Mouse (Mus musculus) left cerebral cortex, adult 18-20 months (tissue): ENCODE data around the gene Ctnnbip1. TPM values are rescaled to one million over a fixed set of nuclear protein-coding genes. Genes with fewer than 3 reads are reported as not detected.

Source experiments
- DNase-seq, 2 experiments: peaks; one replicate each; pipeline ENCODE4 v3.0.0; 2021 to 2022; ENCODE audit warnings: low spot score in 2 of 2, mixed read lengths in 1 of 2
- long read RNA-seq, 2 experiments: library from polyadenylated mRNA; stranded (forward); transcript quantifications; one replicate each; pipeline ENCODE4 v2.0.0; 2021
- total RNA-seq, 2 experiments: library from RNA; stranded (reverse); gene quantifications; 2 replicates each; pipeline ENCODE4 v1.2.3; 2021

The Ctnnbip1 gene
- total RNA-seq: 10 to 100 TPM; 33.0 to 33.3 TPM
- long read RNA-seq, experiment 1, transcript Ctnnbip1-201 (5 exons, 2,674 nt): major isoform, 78 of 92 reads
- long read RNA-seq, experiment 1, partial matches to known transcripts: 1 of 92 reads
- long read RNA-seq, experiment 1, other reads (novel, unspliced or antisense): 13 of 92 reads
- long read RNA-seq, experiment 2, transcript Ctnnbip1-201 (5 exons, 2,674 nt): major isoform, 54 of 66 reads
- long read RNA-seq, experiment 2, partial matches to known transcripts: 1 of 66 reads
- long read RNA-seq, experiment 2, other reads (novel, unspliced or antisense): 11 of 66 reads

- DNase-seq: peak; percentile 92 to 96
Measured at GRCm38 (mm10) chr4:149517868-149518340, at the start of gene Ctnnbip1. TSS of gene Ctnnbip1 (plus strand) at chr4:149518236.

DNA sequence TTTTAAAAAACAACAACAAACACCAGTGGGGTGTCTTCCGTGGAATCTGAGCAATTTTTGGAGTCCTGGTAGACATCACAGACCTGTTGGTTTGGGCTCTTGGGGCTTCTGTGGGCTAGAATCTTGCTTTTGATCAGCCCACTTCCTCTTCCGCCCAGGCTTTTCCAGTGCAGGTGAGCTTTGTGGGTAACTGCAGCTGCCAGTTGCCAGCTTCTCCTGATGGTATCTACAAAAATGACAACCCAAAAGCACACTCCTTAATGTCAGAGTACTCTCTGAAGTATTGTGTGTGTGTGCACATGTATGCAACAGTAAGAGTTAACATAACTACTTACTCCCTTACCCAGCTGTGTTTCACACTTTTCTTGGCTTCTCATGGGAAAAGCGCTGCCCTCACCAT lies 48.5 kb upstream of the Ctnnbip1 start:
- DNase-seq: no peak

DNA sequence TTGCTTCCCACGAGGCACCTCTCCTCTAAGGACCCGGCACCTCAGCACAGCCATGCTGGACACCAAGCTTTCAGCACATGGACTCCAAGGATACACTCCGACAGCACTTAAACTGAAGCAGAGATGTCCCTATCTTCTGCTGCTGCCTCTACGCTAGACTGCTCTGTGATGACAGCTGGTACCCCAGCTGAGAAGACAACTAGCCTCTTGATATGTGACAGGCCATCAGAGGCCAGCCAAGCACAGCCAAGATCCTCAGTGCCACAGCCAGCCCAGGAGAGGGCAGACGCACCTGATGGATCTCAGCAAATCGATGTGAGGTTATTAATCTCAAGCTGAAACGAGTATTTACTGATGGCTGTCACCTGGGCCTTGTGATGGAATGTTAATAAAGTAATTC lies 42.9 kb upstream of the Ctnnbip1 start:
- DNase-seq: no peak

- DNase-seq: no peak
Measured at GRCm38 (mm10) chr4:149477078-149477477, 41.0 kb upstream of the Ctnnbip1 start, which contains the start of gene Tmem274. TSS of gene Tmem274 (plus strand) at chr4:149477378.

- DNase-seq: peak in 1 of 2 experiments; percentile 4
Measured at GRCm38 (mm10) chr4:149484566-149484965, 33.5 kb upstream of the Ctnnbip1 start.

DNA sequence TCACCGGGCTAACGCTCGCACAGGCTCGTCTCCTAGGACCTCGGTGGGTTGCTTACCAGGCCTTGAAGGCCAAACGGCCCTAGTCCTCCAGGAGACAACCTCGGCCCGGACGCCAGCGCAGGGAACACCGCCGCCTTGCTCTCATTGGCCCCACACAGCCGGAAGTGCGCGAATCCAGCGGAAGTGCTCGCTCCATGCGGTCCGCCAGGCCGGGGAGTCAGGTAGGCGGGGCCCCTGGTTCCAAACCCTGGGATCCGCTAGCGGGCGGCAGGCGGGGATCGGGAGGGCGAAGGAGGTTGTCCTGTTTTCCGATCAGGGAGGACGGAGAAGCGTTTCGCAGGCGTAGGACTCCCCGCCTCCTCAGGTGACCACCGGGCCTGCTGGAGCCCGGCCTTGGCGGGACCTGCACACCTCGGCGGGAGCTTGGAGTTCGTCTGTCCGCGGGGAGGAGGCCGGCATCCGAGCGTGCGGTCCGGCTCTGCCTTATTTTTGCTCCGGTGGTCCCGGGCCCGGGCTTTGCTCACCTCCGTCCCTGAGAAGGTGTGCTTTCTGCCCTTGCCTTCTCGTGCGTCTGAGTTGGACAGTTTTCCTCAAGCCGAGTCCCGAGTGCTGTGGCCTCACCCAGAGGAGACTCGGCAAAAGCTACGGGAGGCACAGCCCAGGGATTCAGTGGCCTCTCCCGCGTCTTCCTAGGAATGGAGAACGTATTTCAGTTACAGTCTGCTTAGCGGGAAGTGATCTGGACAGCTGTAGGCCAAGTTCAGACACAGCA lies 32.8 kb upstream of the Ctnnbip1 start, which contains the start of the genes Nmnat1 and Lzic:
TSS of gene Nmnat1 (minus strand) at position 150 of the 772 bp plus-strand sequence.
TSS of gene Lzic (plus strand) at position 177 of the 772 bp plus-strand sequence.
- DNase-seq: peak; percentile 92 to 95

DNA sequence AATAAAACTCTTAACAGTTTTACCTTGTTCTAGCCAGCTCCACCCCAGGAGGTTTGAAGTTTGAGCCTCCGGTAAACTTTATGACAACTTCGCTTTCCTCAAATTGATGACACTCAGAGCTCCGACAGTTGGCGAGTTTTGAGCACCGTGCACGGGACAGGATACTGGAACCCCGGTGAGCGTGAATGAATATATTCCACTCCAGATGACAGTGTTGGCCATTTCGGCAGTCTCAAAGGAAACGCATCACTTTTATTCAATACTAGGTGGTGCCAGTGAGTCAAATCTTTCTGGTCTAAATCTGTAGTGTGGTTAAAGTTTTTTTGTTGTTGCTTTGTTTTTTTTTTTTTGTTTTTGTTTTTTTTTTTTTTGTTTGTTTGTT lies 32.2 kb upstream of the Ctnnbip1 start:
- DNase-seq: peak in 1 of 2 experiments; percentile 19

GRCm38 (mm10) chr4:149487729-149488128 lies 30.3 kb upstream of the Ctnnbip1 start:
- DNase-seq: no peak

DNA sequence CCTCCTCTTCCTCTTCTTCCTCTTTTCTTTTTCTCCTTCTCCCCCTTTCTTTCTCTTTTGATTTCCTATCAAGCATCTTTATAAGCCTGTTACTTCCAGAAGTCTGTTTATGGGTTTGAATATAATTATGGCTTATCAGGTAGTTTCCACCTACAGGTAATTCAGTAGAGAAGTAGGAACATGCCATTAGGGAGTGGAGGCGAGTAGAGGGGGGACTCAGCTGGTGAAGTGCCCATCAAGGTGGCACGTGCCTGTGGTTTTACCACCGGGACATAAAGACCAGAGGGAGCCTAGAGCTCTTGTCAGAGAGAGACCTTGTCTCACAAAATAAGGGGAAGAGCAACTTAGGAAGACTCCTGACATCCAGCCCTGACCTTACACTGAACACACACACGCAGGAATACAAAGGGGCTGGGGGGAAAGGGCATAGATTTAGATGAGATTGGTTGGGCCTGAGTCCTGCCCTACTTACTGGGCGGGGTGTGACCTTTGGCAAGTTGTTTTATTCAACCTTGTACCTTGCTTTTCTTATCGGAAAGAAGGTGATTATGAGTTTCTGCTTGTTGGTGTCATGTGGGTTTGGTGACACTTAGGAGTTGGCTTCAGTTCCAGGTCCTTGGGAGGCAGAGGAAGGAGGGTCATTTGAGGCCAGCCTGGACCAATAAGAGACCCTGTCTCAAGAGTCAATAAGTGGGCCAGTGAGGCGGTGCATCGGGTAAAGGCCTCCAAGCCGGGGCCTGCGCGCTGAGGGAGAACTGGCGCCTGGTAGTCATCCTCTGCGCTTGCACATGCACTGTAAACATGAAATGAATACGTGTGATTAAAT lies 28.4 kb upstream of the Ctnnbip1 start:
- no peak for DNase-seq

GRCm38 (mm10) chr4:149491151-149491550 lies 26.9 kb upstream of the Ctnnbip1 start:
- DNase-seq: no peak

DNA sequence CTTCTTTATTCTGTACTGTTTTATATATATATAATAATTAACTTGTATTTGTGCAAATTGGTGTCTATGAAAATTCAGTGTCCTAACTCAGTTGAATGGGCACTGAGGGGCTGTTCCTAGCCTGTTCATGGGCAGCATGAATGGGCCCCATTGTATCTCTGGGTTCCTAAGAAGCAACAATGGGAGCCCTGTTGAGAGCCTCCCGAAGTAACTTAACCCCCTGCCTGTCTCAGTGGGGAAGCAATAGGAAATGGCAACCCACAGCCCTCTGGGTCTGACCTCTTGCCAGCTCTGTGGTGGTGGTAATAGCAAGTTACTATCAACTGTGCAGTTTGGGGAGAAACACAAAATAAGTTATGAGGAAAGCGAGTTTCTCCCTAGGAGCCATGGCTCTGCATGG lies 21.4 kb upstream of the Ctnnbip1 start:
- no peak for DNase-seq

- no peak for DNase-seq
Measured at GRCm38 (mm10) chr4:149498901-149499300, 19.1 kb upstream of the Ctnnbip1 start.

DNA sequence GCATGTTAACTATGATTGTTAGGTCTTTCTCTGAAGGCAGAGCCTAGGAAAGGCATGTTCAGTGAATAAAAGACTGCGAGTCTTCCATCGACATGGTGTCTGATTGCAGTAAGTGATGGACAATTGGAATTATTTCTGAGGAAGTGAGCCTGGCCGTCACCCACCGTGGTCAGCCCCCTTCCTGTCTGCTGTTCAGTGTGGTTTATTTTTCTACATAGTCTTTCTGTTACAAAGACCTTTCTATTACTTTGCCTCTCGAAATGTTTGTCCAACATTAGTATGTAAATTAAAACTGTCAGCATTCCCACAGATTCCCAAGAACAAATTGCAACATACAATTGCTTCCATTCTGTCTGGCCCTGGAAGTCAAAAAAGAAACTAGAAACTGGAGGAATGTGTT lies 18.2 kb upstream of the Ctnnbip1 start:
- DNase-seq: no peak

DNA sequence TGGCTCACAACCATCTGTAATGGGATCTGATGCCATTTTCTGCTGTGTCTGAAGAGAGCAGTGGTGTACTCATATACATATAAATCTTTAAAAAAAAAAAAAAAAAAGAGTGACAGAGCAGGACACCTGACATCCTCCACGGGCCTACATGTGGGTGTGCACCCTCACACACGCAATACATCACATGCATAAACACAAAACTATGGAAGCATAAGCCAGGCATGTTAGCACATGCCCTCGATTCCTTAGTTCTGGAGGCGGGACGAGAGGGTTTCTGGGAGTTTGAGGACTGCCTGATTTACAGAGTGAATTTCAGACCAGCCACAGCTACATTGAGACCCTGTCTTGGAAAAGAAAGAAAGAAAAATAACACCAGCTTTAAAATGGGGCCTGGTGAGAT lies 13.7 kb upstream of the Ctnnbip1 start:
- no peak for DNase-seq

GRCm38 (mm10) chr4:149504858-149505257 lies 13.2 kb upstream of the Ctnnbip1 start:
- DNase-seq: no peak

DNA sequence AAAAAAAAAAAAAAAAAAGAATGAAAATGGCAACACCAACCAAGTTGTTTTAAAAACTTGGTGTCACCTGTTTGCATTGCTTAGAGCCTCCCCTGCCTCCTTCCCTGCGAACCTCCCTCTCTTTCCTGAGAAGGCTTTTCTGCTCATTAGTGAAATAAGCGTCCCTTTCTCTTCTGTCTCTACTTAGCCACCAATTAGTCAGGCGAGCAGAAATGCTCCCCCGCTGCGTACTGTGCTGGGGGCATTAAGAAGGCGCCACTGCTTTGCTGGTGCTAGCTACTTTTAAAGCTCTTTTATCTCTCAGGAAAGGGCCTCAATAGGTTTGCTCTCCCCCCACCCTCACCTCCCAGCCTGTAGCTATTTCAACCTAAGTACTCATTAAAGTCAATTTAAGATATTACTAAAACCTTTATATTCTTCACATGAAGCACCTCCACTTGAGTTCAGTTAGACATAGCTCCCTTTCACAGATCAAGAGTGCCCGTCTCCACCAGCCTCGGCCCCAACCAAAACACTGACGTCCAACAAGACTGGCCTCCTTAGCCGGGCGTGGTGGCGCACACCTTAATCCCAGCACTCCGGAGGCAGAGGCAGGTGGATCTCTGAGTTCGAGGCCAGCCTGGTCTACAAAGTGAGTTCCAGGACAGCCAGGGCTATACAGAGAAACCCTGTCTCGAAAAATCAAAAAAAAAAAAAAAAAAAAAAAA lies 12.6 kb upstream of the Ctnnbip1 start:
- no peak for DNase-seq

DNA sequence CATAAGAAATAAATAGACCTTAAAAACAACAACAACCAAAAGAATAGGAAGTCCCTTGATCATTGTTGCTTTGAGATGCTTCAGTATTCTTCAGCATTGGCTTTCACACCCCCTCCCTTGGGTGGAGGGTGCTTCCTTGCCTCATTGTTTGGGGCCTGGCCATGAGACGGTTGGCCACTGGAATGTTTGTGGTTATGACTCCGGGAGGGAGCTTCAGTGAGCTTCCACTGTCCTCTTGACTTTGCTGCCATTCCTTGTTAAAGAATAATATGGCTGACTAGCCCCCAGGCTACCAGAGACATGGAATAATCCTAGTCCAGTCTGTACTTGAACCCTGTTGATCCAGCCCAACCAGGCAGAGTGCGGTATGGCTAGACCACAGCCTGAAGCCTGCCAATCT lies 11.1 kb upstream of the Ctnnbip1 start:
- DNase-seq: no peak

DNA sequence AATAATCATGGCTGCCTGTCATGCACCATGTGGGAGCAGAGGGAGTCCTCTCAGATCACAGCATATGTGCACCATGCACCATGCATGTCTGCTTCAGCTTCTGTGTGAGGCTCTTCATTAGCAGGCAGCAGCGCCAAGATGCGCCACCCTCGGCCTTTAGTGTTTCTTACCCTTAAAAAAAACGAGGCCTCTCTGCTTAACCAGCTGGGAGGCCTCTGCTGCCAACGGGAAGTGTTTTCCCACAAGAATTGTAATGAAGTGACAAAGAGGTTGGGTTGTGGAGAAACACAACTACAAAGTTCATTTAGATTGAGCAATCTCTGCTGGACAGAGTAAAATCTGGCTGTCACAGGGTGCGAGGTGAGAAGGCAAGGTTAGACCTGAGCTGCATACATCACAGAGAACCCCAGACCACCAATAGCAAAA lies 6.8 kb upstream of the Ctnnbip1 start:
- DNase-seq: no peak

DNA sequence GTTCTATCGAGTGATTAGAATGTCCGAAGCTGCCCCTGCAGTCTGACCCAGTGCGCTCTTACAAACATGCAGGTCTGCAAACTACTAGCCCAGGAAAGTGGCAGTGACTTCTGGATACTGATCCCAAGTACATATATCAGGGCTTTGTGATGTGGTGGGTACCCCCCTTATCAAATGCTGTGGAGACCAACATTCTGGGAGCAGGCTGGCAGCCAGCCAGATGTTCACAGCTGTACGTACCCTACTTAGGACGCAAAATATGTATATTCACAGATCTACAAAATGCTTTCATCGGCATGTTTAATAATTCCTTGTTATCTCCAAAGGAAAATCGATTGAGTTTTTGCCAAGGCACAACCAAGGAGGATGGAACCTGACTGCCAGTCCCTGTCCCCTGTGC lies 6.0 kb upstream of the Ctnnbip1 start:
- no peak for DNase-seq

GRCm38 (mm10) chr4:149515706-149516105 lies 2.3 kb upstream of the Ctnnbip1 start:
- DNase-seq: no peak
